Comparison of ENCODE assay signal across 14 mouse cellular contexts in the genomic region with DNA sequence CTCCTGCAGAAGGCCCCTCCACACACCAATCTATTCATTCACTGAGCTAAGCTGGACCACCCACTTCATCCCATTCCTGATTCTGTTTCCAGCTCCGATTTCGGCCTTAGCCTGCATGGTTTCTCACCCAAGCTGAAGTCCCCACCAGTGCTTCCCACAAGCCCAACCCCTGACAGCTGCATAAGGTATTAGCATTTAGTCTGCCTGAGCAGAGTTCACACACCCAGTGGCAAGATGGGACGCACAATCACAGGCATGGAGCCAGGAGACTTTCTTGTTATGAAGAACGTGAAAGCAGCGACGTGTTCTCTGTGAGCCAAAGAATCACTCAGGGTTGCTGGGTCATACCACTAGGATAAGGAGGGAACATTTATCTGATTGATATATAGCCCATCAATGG. TPM values are rescaled to one million over a fixed set of nuclear protein-coding genes. Genes with fewer than 3 reads are reported as not detected.
DNase-seq lines count a peak whose midpoint lies in the region; ATAC-seq lines count a peak whose summit lies in the region.
"Had no signal": no experiment of that assay in that cellular context is flagged by ENCODE, and none has a peak within 500 bp of the region (broad histone marks: within the 10 kb centered on the region; RNA-seq: fewer than 3 reads in every experiment).

No protein-coding gene starts in this region.

- H3K9me3 ChIP-seq in embryonic facial prominence, embryonic 13.5 days: no peaks in the 10 kb centered on the region
- H3K9me3 ChIP-seq in embryonic facial prominence, embryonic 10.5 days: no peaks in the 10 kb centered on the region
- no peaks in the 10 kb centered on the region for H3K9me3 ChIP-seq in liver, embryonic 11.5 days (ENCODE audit: control insufficient read depth, low read length)
- H3K9me3 ChIP-seq: embryonic facial prominence, embryonic 15.5 days; forebrain, embryonic 13.5 days had no signal

- H3K4me3 ChIP-seq in embryonic facial prominence, embryonic 13.5 days: no peak overlapping the region
- no peak overlapping the region for H3K4me3 ChIP-seq in embryonic facial prominence, embryonic 10.5 days
- no peak overlapping the region for H3K4me3 ChIP-seq in liver, embryonic 11.5 days (ENCODE audit: low read depth, low read length)
- H3K4me3 ChIP-seq: embryonic facial prominence, embryonic 15.5 days; forebrain, embryonic 13.5 days had no signal

- no peak overlapping the region for H3K9ac ChIP-seq in embryonic facial prominence, embryonic 13.5 days
- H3K9ac ChIP-seq in liver, embryonic 11.5 days (ENCODE audit: low read depth, low read length): no peak overlapping the region
- H3K9ac ChIP-seq: embryonic facial prominence, embryonic 15.5 days; forebrain, embryonic 13.5 days; liver, postnatal 0 days had no signal

- H3K4me2 ChIP-seq in embryonic facial prominence, embryonic 13.5 days: no peak overlapping the region
- H3K4me2 ChIP-seq in liver, embryonic 11.5 days: no peak overlapping the region
- H3K4me2 ChIP-seq: embryonic facial prominence, embryonic 15.5 days; forebrain, embryonic 13.5 days had no signal

- no peak overlapping the region for H3K27ac ChIP-seq in embryonic facial prominence, embryonic 13.5 days
- no peak overlapping the region for H3K27ac ChIP-seq in embryonic facial prominence, embryonic 10.5 days (replicated peaks)
- H3K27ac ChIP-seq in liver, embryonic 11.5 days (ENCODE audit: low read depth, low read length): no peak overlapping the region
- H3K27ac ChIP-seq: embryonic facial prominence, embryonic 15.5 days; forebrain, embryonic 13.5 days had no signal

- 0 out of 2 replicates have a peak, but pooled peaks have one; percentile 37 for ATAC-seq in embryonic facial prominence, embryonic 13.5 days (ENCODE audit: insufficient number of reproducible peaks, insufficient read depth, low FRiP score, low TSS enrichment, low read depth)
- ATAC-seq in liver, embryonic 11.5 days (replicated peaks; ENCODE audit: low FRiP score): no peak
- ATAC-seq: forebrain, embryonic 13.5 days; intestine, postnatal 0 days; liver, postnatal 0 days had no signal

- H3K4me1 ChIP-seq in embryonic facial prominence, embryonic 13.5 days: no peaks in the 10 kb centered on the region
- H3K4me1 ChIP-seq in embryonic facial prominence, embryonic 10.5 days: no peaks in the 10 kb centered on the region
- H3K4me1 ChIP-seq in liver, embryonic 11.5 days (replicated peaks; ENCODE audit: control insufficient read depth, insufficient read depth, low read length): no peaks in the 10 kb centered on the region
- H3K4me1 ChIP-seq: embryonic facial prominence, embryonic 15.5 days; forebrain, embryonic 13.5 days had no signal

- H3K27me3 ChIP-seq in embryonic facial prominence, embryonic 13.5 days: no peaks in the 10 kb centered on the region
- no peaks in the 10 kb centered on the region for H3K27me3 ChIP-seq in embryonic facial prominence, embryonic 10.5 days (replicated peaks; ENCODE audit: low read depth, poor library complexity, severe bottlenecking)
- H3K27me3 ChIP-seq in liver, embryonic 11.5 days (replicated peaks; ENCODE audit: control insufficient read depth, insufficient read depth, low read length): no peaks in the 10 kb centered on the region
- H3K27me3 ChIP-seq: embryonic facial prominence, embryonic 15.5 days; forebrain, embryonic 13.5 days had no signal

- no peak for DNase-seq in embryonic facial prominence, embryonic 10.5 days (ENCODE audit: low spot score)
- peak; percentile 11 for DNase-seq in left cerebral cortex, postnatal 4 days
- no peak for DNase-seq in left cerebral cortex, adult 18-20 months (ENCODE audit: low spot score in 2 of 2)
- peak; percentile 19 for DNase-seq in gastrocnemius, postnatal 25 days
- peak; percentile 29 to 47 for DNase-seq in kidney, postnatal 36 days
- no peak for DNase-seq in liver, embryonic 11.5 days (ENCODE audit: low spot score)
- DNase-seq in layer of hippocampus, postnatal 25 days (ENCODE audit: extremely low spot score in 1 of 2, low spot score in 1 of 2): no peak
- DNase-seq: cerebellum, postnatal 36 days; layer of hippocampus, adult 9-11 months; liver, postnatal 0 days had no signal

- H3K36me3 ChIP-seq in embryonic facial prominence, embryonic 13.5 days: no peaks in the 10 kb centered on the region
- no peaks in the 10 kb centered on the region for H3K36me3 ChIP-seq in embryonic facial prominence, embryonic 10.5 days (replicated peaks)
- no peaks in the 10 kb centered on the region for H3K36me3 ChIP-seq in liver, embryonic 11.5 days (ENCODE audit: control insufficient read depth, insufficient read depth, low read length)
- H3K36me3 ChIP-seq: embryonic facial prominence, embryonic 15.5 days had no signal

- intact Hi-C loops in left cerebral cortex, postnatal 4 days (cut with DNase I): no loop called here

- WGBS in embryonic facial prominence, embryonic 13.5 days: 83% methylated on average over 6 of the region's 6 CpGs
- WGBS in embryonic facial prominence, embryonic 10.5 days: 87% methylated on average over 6 of the region's 6 CpGs
- 69% methylated on average over 6 of the region's 6 CpGs for WGBS in liver, embryonic 11.5 days

RNA-seq across cellular contexts. Expression of a gene that starts 22.1 kb away (rescaled TPM):
- polyA plus RNA-seq in embryonic facial prominence, embryonic 13.5 days (2015; fragmentation: Nextera tagmentation; extraction: Ambion mirVana): 197 and 260 TPM in 2 replicates
- polyA plus RNA-seq in embryonic facial prominence, embryonic 10.5 days (2016; fragmentation: Nextera tagmentation; extraction: Ambion mirVana): 116 TPM in 2 replicates
- 100 to 1,000 TPM; 652 to 726 TPM for total RNA-seq in left cerebral cortex, postnatal 4 days (2021)
- total RNA-seq in left cerebral cortex, adult 18-20 months (2021): 1,000 to 10,000 TPM; 1,397 to 1,476 TPM
- 10 to 100 TPM; 80.3 to 84.8 TPM for total RNA-seq in gastrocnemius, postnatal 25 days (2021)
- polyA plus RNA-seq in liver, embryonic 11.5 days (2014; fragmentation: Nextera tagmentation; extraction: Ambion mirVana): 37.8 and 44.5 TPM in 2 replicates
- 1,000 to 10,000 TPM; 1,211 to 1,267 TPM for total RNA-seq in layer of hippocampus, postnatal 25 days (2021)

Comparison
In these comparisons a context has a peak if more than half of its experiments do, and no peak if none do; other contexts are left out.
1. DNase-seq: peak in left cerebral cortex, postnatal 4 days (single experiment), gastrocnemius, postnatal 25 days (single experiment) and kidney, postnatal 36 days (2 of 2); none in embryonic facial prominence, embryonic 10.5 days (single experiment), left cerebral cortex, adult 18-20 months (0 of 2), liver, embryonic 11.5 days (single experiment) and layer of hippocampus, postnatal 25 days (0 of 2).
2. RNA of a gene that starts 22.1 kb away (total RNA-seq): 1,397 to 1,476 TPM in left cerebral cortex, adult 18-20 months, 1,211 to 1,267 TPM in layer of hippocampus, postnatal 25 days and 652 to 726 TPM in left cerebral cortex, postnatal 4 days; 80.3 to 84.8 TPM in gastrocnemius, postnatal 25 days; every median in the first group is over 4 times any median in the second.